Mouse (Mus musculus): ENCODE measurements at regions not wholly inside any gene's neighbourhood (a gene's known extent, or its start where the extent isn't known, plus 50 kb on each side); places are given as distances from the start of the nearest gene placed in this dataset.

- no peaks in the 10 kb centered on the region for H3K79me2 ChIP-seq (replicated peaks; ENCODE audit: control insufficient read depth, extremely low read depth, insufficient read depth, poor library complexity, severe bottlenecking)
- no peaks in the 10 kb centered on the region for H3K36me3 ChIP-seq (replicated peaks in 1 of 2; ENCODE audit: control insufficient read depth in 1 of 2, insufficient read depth in 1 of 2, low read length in 1 of 2)
- no peak for TF ChIP-seq GABPA (IDR thresholded peaks at IDR 0.05; ENCODE audit: insufficient replicate concordance, low read depth, low read length)
- dilution Hi-C loops (cut with MboI; ENCODE audit: extremely low pct_ligation_motif_present, extremely low pct_unique_long_range_greater_than_20kb, low sequenced_read_pairs) (no loop called here), in situ Hi-C loops (cut with MboI; ENCODE audit: low pct_ligation_motif_present, low pct_unique_long_range_greater_than_20kb, low sequenced_read_pairs) (no loop called here)
- no peaks in the 10 kb centered on the region for H3K4me1 ChIP-seq (ENCODE audit: control insufficient read depth in 1 of 2, insufficient read depth in 2 of 2)
- H3K9ac ChIP-seq (ENCODE audit: insufficient read depth, low read depth), result no peak overlapping the region
- no peak overlapping the region for H3K4me2 ChIP-seq (ENCODE audit: insufficient read depth, low read depth, poor library complexity, severe bottlenecking)
- no peak for DNase-seq (ENCODE audit: extremely low read depth)
- H3K9me3 ChIP-seq (replicated peaks; ENCODE audit: low read length), result peaks cover 73% of the 10 kb centered on the region
- no peak overlapping the region for H3K27ac ChIP-seq (ENCODE audit: insufficient read depth, low read depth)
- H3K4me3 ChIP-seq (replicated peaks in 1 of 3; ENCODE audit: low read depth in 2 of 3, low read length in 2 of 3, poor library complexity in 1 of 3), result no peak overlapping the region
- no peaks in the 10 kb centered on the region for H3K27me3 ChIP-seq (replicated peaks)
Observed at GRCm38 (mm10) chr4:142616901-142617300, 377.7 kb upstream of the Kazn start.

DNA sequence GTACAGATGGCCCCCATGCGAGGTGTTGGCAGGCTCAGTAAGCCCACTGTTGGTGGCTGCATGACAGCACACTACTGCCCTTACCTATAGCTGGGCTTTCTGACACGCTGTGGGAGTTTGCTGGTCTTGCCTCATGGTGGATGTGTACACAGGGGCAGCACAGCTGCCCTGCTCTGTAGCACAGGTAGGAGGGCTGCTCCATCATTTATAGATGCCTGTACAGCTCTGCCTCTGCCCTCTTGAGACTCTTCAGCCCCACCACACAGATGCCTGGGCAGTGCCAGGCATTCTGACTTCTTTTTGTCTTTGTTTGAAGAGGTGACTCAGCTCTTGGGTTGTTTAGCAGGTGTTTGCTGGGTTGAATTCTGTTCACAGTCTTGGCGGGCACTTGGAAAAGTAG, 365.9 kb upstream of the Kazn start:
- dilution Hi-C loops (cut with MboI; ENCODE audit: extremely low pct_ligation_motif_present, extremely low pct_unique_long_range_greater_than_20kb, low sequenced_read_pairs), result no loop called here

DNA sequence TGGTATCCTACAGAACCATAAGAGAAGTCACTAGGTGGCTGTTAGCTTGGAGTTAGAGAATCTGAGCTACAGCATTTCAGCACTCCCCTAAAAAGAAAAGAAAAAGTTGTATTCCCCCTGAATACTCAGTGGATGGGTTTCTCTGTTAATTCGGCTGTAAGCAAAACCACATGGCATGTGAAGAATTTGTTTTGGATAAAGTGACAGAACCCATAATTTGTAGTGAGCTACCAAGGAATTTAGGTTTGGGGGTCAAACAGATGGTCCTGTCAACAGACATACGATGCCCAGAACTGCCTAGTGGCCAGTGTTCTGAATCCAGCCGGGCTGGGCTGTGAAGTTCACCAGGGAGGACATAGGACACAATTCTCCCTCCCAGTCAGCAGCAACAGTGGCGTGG, 358.0 kb upstream of the Kazn start:
- no peak overlapping the region for H3K4me2 ChIP-seq (ENCODE audit: insufficient read depth, low read depth, poor library complexity, severe bottlenecking)
- H3K4me1 ChIP-seq (ENCODE audit: control insufficient read depth in 1 of 2, insufficient read depth in 2 of 2), result no peaks in the 10 kb centered on the region
- TF ChIP-seq TCF12 (IDR thresholded peaks at IDR 0.05; ENCODE audit: low read depth, low read length) (no peak), SIN3A (IDR thresholded peaks at IDR 0.05; ENCODE audit: low read length) (no peak), SMC3 (IDR thresholded peaks at IDR 0.05; ENCODE audit: low read depth, low read length) (no peak), RCOR1 (conservative IDR thresholded peaks at IDR 0.05; ENCODE audit: low read depth, low read length) (no peak), NELFE (IDR thresholded peaks at IDR 0.05; ENCODE audit: low read depth, low read length) (no peak), RAD21 (IDR thresholded peaks at IDR 0.05; ENCODE audit: low read depth, low read length) (no peak), TBP (conservative IDR thresholded peaks at IDR 0.05; ENCODE audit: low read depth, low read length) (no peak), USF2 (conservative IDR thresholded peaks at IDR 0.05; ENCODE audit: low read depth, low read length) (no peak), ETS1 (conservative IDR thresholded peaks at IDR 0.05; ENCODE audit: low read depth, low read length) (no peak), E2F4 (IDR thresholded peaks at IDR 0.05; ENCODE audit: insufficient replicate concordance, low read depth, low read length) (no peak), MAX (IDR thresholded peaks at IDR 0.05; ENCODE audit: low read length) (no peak), ZKSCAN1 (IDR thresholded peaks at IDR 0.05; ENCODE audit: borderline replicate concordance, low read depth, low read length) (no peak), ZNF384 (IDR thresholded peaks at IDR 0.05; ENCODE audit: low read depth, low read length) (no peak), GABPA (IDR thresholded peaks at IDR 0.05; ENCODE audit: insufficient replicate concordance, low read depth, low read length) (no peak), ZC3H11A (IDR thresholded peaks at IDR 0.05; ENCODE audit: low read depth, low read length) (no peak), EP300 (IDR thresholded peaks at IDR 0.05; ENCODE audit: low read length) (no peak), POLR2AphosphoS2 (IDR thresholded peaks at IDR 0.05; ENCODE audit: low read depth, low read length) (no peak)
- H3K36me3 ChIP-seq (replicated peaks in 1 of 2; ENCODE audit: control insufficient read depth in 1 of 2, insufficient read depth in 1 of 2, low read length in 1 of 2), result no peaks in the 10 kb centered on the region
- no peaks in the 10 kb centered on the region for H3K79me2 ChIP-seq (replicated peaks; ENCODE audit: control insufficient read depth, extremely low read depth, insufficient read depth, poor library complexity, severe bottlenecking)
- H3K4me3 ChIP-seq (replicated peaks in 1 of 3; ENCODE audit: low read depth in 2 of 3, low read length in 2 of 3, poor library complexity in 1 of 3), result no peak overlapping the region
- DNase-seq (ENCODE audit: extremely low read depth), result no peak
- H3K27me3 ChIP-seq (replicated peaks), result no peaks in the 10 kb centered on the region
- no peak overlapping the region for H3K27ac ChIP-seq (ENCODE audit: insufficient read depth, low read depth)
- H3K9me3 ChIP-seq (replicated peaks; ENCODE audit: low read length), result peaks cover 61% of the 10 kb centered on the region
- dilution Hi-C loops (cut with MboI; ENCODE audit: extremely low pct_ligation_motif_present, extremely low pct_unique_long_range_greater_than_20kb, low sequenced_read_pairs), result no loop called here
- H3K9ac ChIP-seq (ENCODE audit: insufficient read depth, low read depth), result no peak overlapping the region
- in situ Hi-C loops (cut with MboI; ENCODE audit: low pct_ligation_motif_present, low pct_unique_long_range_greater_than_20kb, low sequenced_read_pairs), result no loop called here

More for the DNA sequence above, 365.9 kb upstream of the Kazn start:
- H3K9me3 ChIP-seq (replicated peaks; ENCODE audit: low read length), result peaks cover 65% of the 10 kb centered on the region
- no peak overlapping the region for H3K27ac ChIP-seq (ENCODE audit: insufficient read depth, low read depth)
- no peak overlapping the region for H3K9ac ChIP-seq (ENCODE audit: insufficient read depth, low read depth)
- H3K4me1 ChIP-seq (ENCODE audit: control insufficient read depth in 1 of 2, insufficient read depth in 2 of 2), result no peaks in the 10 kb centered on the region
- H3K4me2 ChIP-seq (ENCODE audit: insufficient read depth, low read depth, poor library complexity, severe bottlenecking), result no peak overlapping the region
- no peak for DNase-seq (ENCODE audit: extremely low read depth)
- H3K4me3 ChIP-seq (replicated peaks in 1 of 3; ENCODE audit: low read depth in 2 of 3, low read length in 2 of 3, poor library complexity in 1 of 3), result no peak overlapping the region
- H3K36me3 ChIP-seq (replicated peaks in 1 of 2; ENCODE audit: control insufficient read depth in 1 of 2, insufficient read depth in 1 of 2, low read length in 1 of 2), result no peaks in the 10 kb centered on the region
- H3K27me3 ChIP-seq (replicated peaks), result no peaks in the 10 kb centered on the region
- TF ChIP-seq MXI1 (IDR thresholded peaks at IDR 0.05; ENCODE audit: low read depth, low read length) (no peak), KAT2A (IDR thresholded peaks at IDR 0.05; ENCODE audit: insufficient replicate concordance, low read length) (no peak), MEF2A (IDR thresholded peaks at IDR 0.05; ENCODE audit: borderline replicate concordance, low read depth, low read length) (no peak), MAFK (IDR thresholded peaks at IDR 0.05; ENCODE audit: insufficient replicate concordance, low read length) (no peak), ZC3H11A (IDR thresholded peaks at IDR 0.05; ENCODE audit: low read depth, low read length) (no peak), JUN (IDR thresholded peaks at IDR 0.05; ENCODE audit: insufficient read depth, low read depth, low read length) (no peak), E2F4 (IDR thresholded peaks at IDR 0.05; ENCODE audit: insufficient replicate concordance, low read depth, low read length) (no peak), POLR2A (IDR thresholded peaks at IDR 0.05; ENCODE audit: low read depth, low read length) (no peak), POLR2AphosphoS2 (IDR thresholded peaks at IDR 0.05; ENCODE audit: low read depth, low read length) (no peak), ELF1 (IDR thresholded peaks at IDR 0.05; ENCODE audit: low read depth, low read length) (no peak), CHD1 (IDR thresholded peaks at IDR 0.05; ENCODE audit: low read depth, low read length) (no peak), CTCF (conservative IDR thresholded peaks at IDR 0.05 in 1 of 2, IDR thresholded peaks at IDR 0.05 in 1 of 2; ENCODE audit: low read depth in 2 of 2, low read length in 2 of 2) (no peak), IRF4 (IDR thresholded peaks at IDR 0.05; ENCODE audit: low read depth, low read length) (no peak), TCF12 (IDR thresholded peaks at IDR 0.05; ENCODE audit: low read depth, low read length) (no peak), UBTF (IDR thresholded peaks at IDR 0.05; ENCODE audit: low read depth, low read length) (no peak)
- in situ Hi-C loops (cut with MboI; ENCODE audit: low pct_ligation_motif_present, low pct_unique_long_range_greater_than_20kb, low sequenced_read_pairs), result no loop called here
- H3K79me2 ChIP-seq (replicated peaks; ENCODE audit: control insufficient read depth, extremely low read depth, insufficient read depth, poor library complexity, severe bottlenecking), result no peaks in the 10 kb centered on the region; the same call in 1 of the 2 replicates

Data from CH12.LX (cell line).